Mouse (Mus musculus) stomach, embryonic 14.5 days (tissue): ENCODE data around the gene Dcaf7. TPM values are rescaled to one million over a fixed set of nuclear protein-coding genes. Genes with fewer than 3 reads are reported as not detected.
A peak's percentile ranks its signal among the peaks of the same experiment; 100 is the strongest.
"Not testable (repeated sequence)": the region's sequence is repeated elsewhere in the genome, so short reads cannot be mapped to it uniquely, and the experiment has no call there.

Source experiments
- ATAC-seq: fragments of 200-750 bp; cut with Nextera tagmentation; 2 replicates; pipeline ENCODE4 v1.8.0; 2017; ENCODE audit warnings: low read depth, moderate TSS enrichment; ENCODE audit not compliant: insufficient number of reproducible peaks, insufficient read depth, low FRiP score
- H3K27ac ChIP-seq: fragments of 300-500 bp; sonication (generic); 2 replicates; pipeline ENCODE4 v1.5.1; 2014; ENCODE audit warnings: mild to moderate bottlenecking, low read length, moderate library complexity, mixed read lengths
- H3K27me3 ChIP-seq: fragments of 300-500 bp; sonication (generic); 2 replicates; pipeline ENCODE4 v1.6.1; 2014; ENCODE audit warnings: low read length, control low read depth, mixed read lengths; ENCODE audit not compliant: control insufficient read depth, insufficient read depth
- H3K36me3 ChIP-seq: fragments of 300-500 bp; sonication (generic); 2 replicates; pipeline ENCODE4 v1.6.1; 2014; ENCODE audit warnings: mild to moderate bottlenecking, control low read depth, low read length, moderate library complexity, mixed read lengths; ENCODE audit not compliant: control insufficient read depth, insufficient read depth
- H3K4me1 ChIP-seq: fragments of 300-500 bp; sonication (generic); 2 replicates; pipeline ENCODE4 v1.6.1; 2014; ENCODE audit warnings: low read length, control low read depth, mixed read lengths; ENCODE audit not compliant: control insufficient read depth, insufficient read depth
- H3K4me2 ChIP-seq: fragments of 300-500 bp; sonication (generic); replicated peaks from 2 replicates; pipeline ENCODE4 v1.6.1; 2014; ENCODE audit warnings: low read depth, low read length, control low read depth
- H3K4me3 ChIP-seq: fragments of 300-500 bp; sonication (generic); 2 replicates; pipeline ENCODE4 v1.5.1; 2014; ENCODE audit warnings: low read depth, low read length, control low read depth
- H3K9ac ChIP-seq: fragments of 300-500 bp; sonication (generic); replicated peaks from 2 replicates; pipeline ENCODE4 v1.6.1; 2014; ENCODE audit warnings: low read depth, mild to moderate bottlenecking, control low read depth, low read length, moderate library complexity, mixed read lengths
- H3K9me3 ChIP-seq: fragments of 300-500 bp; sonication (generic); 2 replicates; pipeline ENCODE4 v1.6.1; 2016; ENCODE audit warnings: low read depth, low read length, control low read depth; ENCODE audit not compliant: control insufficient read depth
- WGBS: fragments of 180-500 bp; shearing (Covaris S2); extraction: QIAGEN DNeasy Blood & Tissue Kit; methylation state at CpG from one replicate; pipeline ENCODE4 v1.1.7; 2014; 5-methylcytosine and 5-hydroxymethylcytosine counted together
- polyA plus RNA-seq: library from polyadenylated mRNA; unstranded; fragments of >200 nt; fragmentation: Nextera tagmentation; extraction: Ambion mirVana; gene quantifications from 2 replicates; pipeline ENCODE4 v1.2.1, GENCODE M21; 2014

Gene Dcaf7
- polyA plus RNA-seq, 1 experiment from 2014 or later = 61.9 TPM

- 91% methylated on average over 5 of the region's 5 CpGs for WGBS
- Histone ChIP-seq H3K9ac (no peak overlapping the region), H3K4me2 (no peak overlapping the region), H3K36me3 (no peaks in the 10 kb centered on the region), H3K27me3 (no peaks in the 10 kb centered on the region), H3K27ac (no peak overlapping the region), H3K4me1 (no peaks in the 10 kb centered on the region), H3K4me3 (no peak overlapping the region), H3K9me3 (no peaks in the 10 kb centered on the region)
- ATAC-seq = no peak
Measured at GRCm38 (mm10) chr11:106027607-106028006, 9.1 kb upstream of the Dcaf7 start.

- H3K9me3 ChIP-seq, H3K4me1 ChIP-seq, ATAC-seq, H3K4me2 ChIP-seq, H3K9ac ChIP-seq, H3K36me3 ChIP-seq, H3K27ac ChIP-seq, H3K27me3 ChIP-seq: not testable (repeated sequence)
- WGBS = 19% methylated on average over 4 of the region's 25 CpGs
- H3K4me3 ChIP-seq = peak overlapping the region; percentile 15; the same call in 1 of the 2 replicates
Measured at GRCm38 (mm10) chr11:106032074-106032473, 4.6 kb upstream of the Dcaf7 start.

- Histone ChIP-seq H3K4me1 (peaks cover 10% of the 10 kb centered on the region; the same call in 1 of the 2 replicates), H3K4me2 (peak overlapping the region; percentile 22; the same call in 1 of the 2 replicates), H3K4me3 (no peak overlapping the region), H3K36me3 (no peaks in the 10 kb centered on the region), H3K27ac (peak overlapping the region; percentile 39; the same call in 1 of the 2 replicates), H3K9ac (no peak overlapping the region), H3K27me3 (no peaks in the 10 kb centered on the region), H3K9me3 (no peaks in the 10 kb centered on the region)
- 32% methylated on average over 11 of the region's 11 CpGs for WGBS
- no peak for ATAC-seq
Measured at GRCm38 (mm10) chr11:106033491-106033919, 3.2 kb upstream of the Dcaf7 start.

DNA sequence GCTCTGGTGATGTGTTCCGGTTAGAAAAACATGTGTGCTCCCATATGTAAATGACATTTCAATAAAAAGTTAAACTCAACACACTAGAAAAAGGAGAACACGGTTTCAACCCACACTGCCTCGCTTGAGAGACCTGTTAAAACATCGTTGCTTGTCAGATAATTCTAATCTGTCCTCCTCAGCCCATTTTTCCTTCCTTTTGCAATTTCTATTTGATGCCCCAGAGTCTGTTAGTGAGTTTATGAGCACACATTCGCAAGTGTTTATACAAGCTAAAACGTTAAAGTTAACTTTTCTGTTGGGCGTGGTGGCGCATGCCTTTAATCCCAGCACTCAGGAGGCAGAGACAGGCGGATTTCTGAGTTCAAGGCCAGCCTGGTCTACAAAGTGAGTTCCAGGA, 1.7 kb upstream of the Dcaf7 start:
- peaks cover 11% of the 10 kb centered on the region; the same call in 1 of the 2 replicates for H3K4me1 ChIP-seq
- no peaks in the 10 kb centered on the region for H3K27me3 ChIP-seq
- H3K36me3 ChIP-seq = no peaks in the 10 kb centered on the region
- no peaks in the 10 kb centered on the region for H3K9me3 ChIP-seq
- no peak for ATAC-seq
- no peak overlapping the region for H3K9ac ChIP-seq
- no peak overlapping the region for H3K4me3 ChIP-seq
- H3K27ac ChIP-seq = no peak overlapping the region
- 84% methylated on average over 9 of the region's 9 CpGs for WGBS
- no peak overlapping the region for H3K4me2 ChIP-seq

GRCm38 (mm10) chr11:106037418-106037751, 713 bp downstream of the Dcaf7 start:
- H3K4me1 ChIP-seq = peaks cover 11% of the 10 kb centered on the region; the same call in 1 of the 2 replicates
- 0% methylated on average over 13 of the region's 13 CpGs for WGBS
- peak; percentile 8; the same call in 1 of the 2 replicates for ATAC-seq
- peak overlapping the region; percentile 88 for H3K27ac ChIP-seq
- no peaks in the 10 kb centered on the region for H3K36me3 ChIP-seq
- peak overlapping the region; percentile 89 for H3K4me3 ChIP-seq
- peak overlapping the region; percentile 81 for H3K4me2 ChIP-seq
- H3K9me3 ChIP-seq = no peaks in the 10 kb centered on the region
- no peaks in the 10 kb centered on the region for H3K27me3 ChIP-seq
- peak overlapping the region; percentile 79 for H3K9ac ChIP-seq

DNA sequence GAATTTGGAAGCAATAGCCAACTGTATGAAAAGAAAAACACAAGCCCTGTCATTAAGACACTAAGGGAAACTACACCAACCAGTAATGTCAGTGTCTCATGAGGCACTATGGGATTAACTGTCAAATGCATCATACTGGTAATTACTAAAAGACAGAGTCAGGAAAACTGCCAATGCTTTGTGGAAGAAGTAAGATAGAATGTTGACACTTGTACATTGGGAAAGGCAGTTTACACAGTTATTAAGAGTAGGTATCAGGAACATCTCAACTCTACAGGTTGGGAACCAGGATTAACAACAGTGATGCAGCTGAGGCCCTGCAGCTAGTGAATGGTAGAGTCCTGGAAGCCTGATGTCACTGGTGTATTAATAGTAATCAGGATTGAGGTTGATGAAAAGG, 7.7 kb downstream of the Dcaf7 start:
- peaks cover 20% of the 10 kb centered on the region for H3K36me3 ChIP-seq
- no peaks in the 10 kb centered on the region for H3K27me3 ChIP-seq
- no peak overlapping the region for H3K9ac ChIP-seq

GRCm38 (mm10) chr11:106045256-106045655, 8.6 kb downstream of the Dcaf7 start:
- 85% methylated on average over 1 of the region's 1 CpGs for WGBS
- no peak overlapping the region for H3K9ac ChIP-seq

More for the DNA sequence above, 7.7 kb downstream of the Dcaf7 start:
- ATAC-seq = no peak
- Histone ChIP-seq H3K27ac (no peak overlapping the region), H3K9me3 (no peaks in the 10 kb centered on the region), H3K4me1 (no peaks in the 10 kb centered on the region), H3K4me2 (no peak overlapping the region), H3K4me3 (no peak overlapping the region)

GRCm38 (mm10) chr11:106045780-106046179, 9.1 kb downstream of the Dcaf7 start:
- Histone ChIP-seq H3K4me2 (no peak overlapping the region), H3K4me3 (no peak overlapping the region), H3K27ac (no peak overlapping the region), H3K27me3 (no peaks in the 10 kb centered on the region), H3K4me1 (no peaks in the 10 kb centered on the region), H3K9ac (no peak overlapping the region), H3K9me3 (no peaks in the 10 kb centered on the region), H3K36me3 (peaks cover 29% of the 10 kb centered on the region)
- WGBS = 97% methylated on average over 3 of the region's 3 CpGs
- ATAC-seq = no peak

More at GRCm38 (mm10) chr11:106045256-106045655, 8.6 kb downstream of the Dcaf7 start:
- Histone ChIP-seq H3K4me2 (no peak overlapping the region), H3K9me3 (no peaks in the 10 kb centered on the region), H3K27me3 (no peaks in the 10 kb centered on the region), H3K36me3 (peaks cover 27% of the 10 kb centered on the region), H3K4me3 (no peak overlapping the region), H3K4me1 (no peaks in the 10 kb centered on the region), H3K27ac (no peak overlapping the region)
- no peak for ATAC-seq

GRCm38 (mm10) chr11:106046584-106046983, 9.9 kb downstream of the Dcaf7 start:
- ATAC-seq = no peak
- H3K4me2 ChIP-seq = no peak overlapping the region
- 84% methylated on average over 9 of the region's 9 CpGs for WGBS
- H3K9me3 ChIP-seq = no peaks in the 10 kb centered on the region
- no peak overlapping the region for H3K27ac ChIP-seq
- no peaks in the 10 kb centered on the region for H3K4me1 ChIP-seq
- H3K36me3 ChIP-seq = peaks cover 37% of the 10 kb centered on the region
- no peak overlapping the region for H3K4me3 ChIP-seq
- H3K9ac ChIP-seq = no peak overlapping the region
- no peaks in the 10 kb centered on the region for H3K27me3 ChIP-seq
